Mouse (Mus musculus): ENCODE measurements at regions not wholly inside any gene's neighbourhood (a gene's known extent, or its start where the extent isn't known, plus 50 kb on each side); places are given as distances from the start of the nearest gene placed in this dataset.

DNA sequence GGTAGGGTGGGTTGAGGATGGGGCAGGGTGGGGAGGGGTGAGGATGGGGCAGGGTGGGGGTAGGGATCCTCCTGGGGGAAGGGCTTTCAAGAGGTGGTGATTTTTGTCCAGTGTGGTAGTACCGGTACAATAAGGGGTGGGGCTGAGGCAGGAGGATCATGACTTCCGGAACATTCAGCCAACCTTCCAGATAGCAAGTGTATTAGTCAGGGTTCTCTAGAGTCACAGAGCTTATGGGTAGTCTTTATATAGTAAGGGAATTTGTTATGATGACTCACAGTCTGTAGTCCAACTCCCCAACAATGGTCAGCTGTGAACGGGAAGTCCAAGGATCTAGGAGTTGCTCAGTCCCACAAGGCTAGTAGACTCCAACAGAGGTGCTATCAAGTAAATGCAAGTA lies 145.5 kb downstream of the Rpap3 start:
- Histone ChIP-seq H3K4me2 (no peak overlapping the region), H3K27me3 (replicated peaks; ENCODE audit: control insufficient read depth, insufficient read depth, low read length) (no peaks in the 10 kb centered on the region), H3K9me3 (ENCODE audit: control insufficient read depth, low read length) (peaks cover 12% of the 10 kb centered on the region), H3K27ac (ENCODE audit: low read depth, low read length) (no peak overlapping the region), H3K9ac (ENCODE audit: low read depth, low read length) (no peak overlapping the region), H3K36me3 (ENCODE audit: control insufficient read depth, insufficient read depth, low read length) (no peaks in the 10 kb centered on the region), H3K4me1 (replicated peaks; ENCODE audit: control insufficient read depth, insufficient read depth, low read length) (no peaks in the 10 kb centered on the region), H3K4me3 (ENCODE audit: low read depth, low read length) (no peak overlapping the region)
- DNase-seq (ENCODE audit: low spot score) (no peak), ATAC-seq (replicated peaks; ENCODE audit: low FRiP score) (no peak)
- WGBS, result 88% methylated on average over 3 of the region's 3 CpGs

DNA sequence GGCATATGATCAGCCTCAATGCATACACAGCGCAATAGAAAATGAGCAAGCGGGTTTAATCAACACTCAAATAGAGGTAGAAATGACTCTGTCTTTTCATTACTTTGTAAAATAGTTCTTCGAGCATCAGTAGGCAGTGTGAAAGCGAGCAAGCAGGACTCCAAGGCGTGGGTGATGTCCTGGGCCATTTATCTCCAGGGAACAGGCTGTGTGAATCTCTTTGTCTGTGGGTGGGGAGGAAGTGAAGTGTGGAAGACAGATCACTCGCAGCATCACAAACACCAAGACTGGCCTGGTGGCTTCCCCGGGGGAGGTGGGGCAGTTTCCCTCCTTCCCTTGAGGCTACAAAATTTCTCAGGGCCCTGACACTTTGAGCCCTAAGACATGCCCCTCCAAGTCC lies 146.9 kb downstream of the Rpap3 start:
- Histone ChIP-seq H3K4me1 (replicated peaks; ENCODE audit: control insufficient read depth, insufficient read depth, low read length) (no peaks in the 10 kb centered on the region), H3K9me3 (ENCODE audit: control insufficient read depth, low read length) (peaks cover 12% of the 10 kb centered on the region), H3K27ac (ENCODE audit: low read depth, low read length) (no peak overlapping the region), H3K9ac (ENCODE audit: low read depth, low read length) (no peak overlapping the region), H3K4me2 (no peak overlapping the region), H3K4me3 (ENCODE audit: low read depth, low read length) (no peak overlapping the region), H3K36me3 (ENCODE audit: control insufficient read depth, insufficient read depth, low read length) (no peaks in the 10 kb centered on the region), H3K27me3 (replicated peaks; ENCODE audit: control insufficient read depth, insufficient read depth, low read length) (no peaks in the 10 kb centered on the region)
- DNase-seq (ENCODE audit: low spot score), result no peak
- no peak for ATAC-seq (replicated peaks; ENCODE audit: low FRiP score)
- WGBS, result 89% methylated on average over 7 of the region's 7 CpGs

DNA sequence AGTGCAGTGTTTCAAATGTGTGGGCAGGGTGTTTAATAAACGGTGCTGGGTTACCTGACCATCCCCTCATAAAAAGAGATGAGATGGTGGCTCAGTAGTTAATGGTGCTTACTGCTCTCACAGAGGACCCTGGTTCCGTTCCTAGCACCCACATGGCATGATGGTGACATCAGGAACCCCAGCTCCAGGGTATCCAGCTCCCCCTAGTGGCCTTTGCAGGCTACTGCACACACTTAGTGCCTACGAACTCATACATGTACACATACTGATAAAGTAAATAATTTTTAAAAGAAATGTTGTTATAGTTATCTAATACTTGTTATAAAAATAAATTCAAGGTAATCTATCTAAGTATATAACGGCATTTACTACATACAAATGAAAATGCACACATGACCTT lies 157.3 kb downstream of the Rpap3 start:
- H3K4me2 ChIP-seq, result no peak overlapping the region
- no peak overlapping the region for H3K27ac ChIP-seq (ENCODE audit: low read depth, low read length)
- no peaks in the 10 kb centered on the region for H3K27me3 ChIP-seq (replicated peaks; ENCODE audit: control insufficient read depth, insufficient read depth, low read length)
- no peak overlapping the region for H3K4me3 ChIP-seq (ENCODE audit: low read depth, low read length)
- DNase-seq (ENCODE audit: low spot score) (no peak), ATAC-seq (replicated peaks; ENCODE audit: low FRiP score) (no peak)
- H3K4me1 ChIP-seq (replicated peaks; ENCODE audit: control insufficient read depth, insufficient read depth, low read length), result no peaks in the 10 kb centered on the region
- no peaks in the 10 kb centered on the region for H3K36me3 ChIP-seq (ENCODE audit: control insufficient read depth, insufficient read depth, low read length)
- WGBS, result 80% methylated on average over 4 of the region's 4 CpGs
- no peak overlapping the region for H3K9ac ChIP-seq (ENCODE audit: low read depth, low read length)
- no peaks in the 10 kb centered on the region for H3K9me3 ChIP-seq (ENCODE audit: control insufficient read depth, low read length)

DNA sequence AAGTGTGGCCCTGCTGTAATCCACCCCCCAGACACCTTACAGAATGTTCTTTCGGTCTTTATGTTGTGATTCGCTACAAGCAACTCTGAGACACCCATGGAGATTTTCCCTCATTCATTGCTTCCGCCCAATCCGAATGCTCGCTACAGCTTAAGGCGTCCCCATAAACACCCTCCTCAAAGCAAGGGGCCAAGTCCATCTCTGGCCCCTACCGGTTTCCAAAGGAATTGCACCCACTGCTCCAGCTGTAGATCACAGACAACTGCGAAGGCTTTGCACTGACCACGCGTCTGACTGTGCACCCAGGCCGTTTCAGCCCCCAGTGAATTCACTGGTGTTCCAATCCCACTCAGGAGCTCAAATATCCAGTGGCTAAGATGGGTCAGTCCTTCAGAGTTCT lies 160.6 kb downstream of the Rpap3 start:
- no peak overlapping the region for H3K4me2 ChIP-seq
- DNase-seq (ENCODE audit: low spot score), result no peak
- ATAC-seq (replicated peaks; ENCODE audit: low FRiP score), result no peak
- no peaks in the 10 kb centered on the region for H3K27me3 ChIP-seq (replicated peaks; ENCODE audit: control insufficient read depth, insufficient read depth, low read length)
- H3K9me3 ChIP-seq (ENCODE audit: control insufficient read depth, low read length), result no peaks in the 10 kb centered on the region
- no peak overlapping the region for H3K27ac ChIP-seq (ENCODE audit: low read depth, low read length)
- H3K9ac ChIP-seq (ENCODE audit: low read depth, low read length), result no peak overlapping the region
- 85% methylated on average over 11 of the region's 11 CpGs for WGBS
- H3K4me1 ChIP-seq (replicated peaks; ENCODE audit: control insufficient read depth, insufficient read depth, low read length), result no peaks in the 10 kb centered on the region
- no peak overlapping the region for H3K4me3 ChIP-seq (ENCODE audit: low read depth, low read length)
- H3K36me3 ChIP-seq (ENCODE audit: control insufficient read depth, insufficient read depth, low read length), result no peaks in the 10 kb centered on the region

DNA sequence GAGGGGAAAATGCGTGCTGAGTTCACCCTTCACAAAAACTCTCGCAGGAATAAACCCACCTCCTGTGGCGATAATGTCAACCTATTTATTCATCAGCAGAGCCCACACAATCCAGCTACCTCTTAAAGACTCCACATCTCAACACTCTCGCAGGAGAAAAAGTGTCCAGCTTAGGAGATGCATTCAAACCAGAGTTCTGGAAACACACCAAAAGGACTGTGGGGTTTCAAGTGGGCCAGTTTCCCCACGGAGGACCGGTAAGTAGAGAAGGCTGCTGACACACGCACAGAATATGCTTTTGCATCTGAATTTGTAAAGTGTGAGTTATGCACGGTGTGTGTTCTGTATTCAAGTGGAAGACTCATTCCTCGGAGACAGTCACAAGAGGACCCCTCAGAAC lies 164.0 kb downstream of the Rpap3 start:
- Histone ChIP-seq H3K9ac (ENCODE audit: low read depth, low read length) (no peak overlapping the region), H3K9me3 (ENCODE audit: control insufficient read depth, low read length) (no peaks in the 10 kb centered on the region), H3K4me3 (ENCODE audit: low read depth, low read length) (no peak overlapping the region), H3K4me2 (no peak overlapping the region), H3K36me3 (ENCODE audit: control insufficient read depth, insufficient read depth, low read length) (no peaks in the 10 kb centered on the region), H3K27ac (ENCODE audit: low read depth, low read length) (no peak overlapping the region), H3K27me3 (replicated peaks; ENCODE audit: control insufficient read depth, insufficient read depth, low read length) (no peaks in the 10 kb centered on the region), H3K4me1 (replicated peaks; ENCODE audit: control insufficient read depth, insufficient read depth, low read length) (no peaks in the 10 kb centered on the region)
- DNase-seq (ENCODE audit: low spot score) (no peak), ATAC-seq (replicated peaks; ENCODE audit: low FRiP score) (no peak)
- WGBS, result 86% methylated on average over 9 of the region's 9 CpGs

DNA sequence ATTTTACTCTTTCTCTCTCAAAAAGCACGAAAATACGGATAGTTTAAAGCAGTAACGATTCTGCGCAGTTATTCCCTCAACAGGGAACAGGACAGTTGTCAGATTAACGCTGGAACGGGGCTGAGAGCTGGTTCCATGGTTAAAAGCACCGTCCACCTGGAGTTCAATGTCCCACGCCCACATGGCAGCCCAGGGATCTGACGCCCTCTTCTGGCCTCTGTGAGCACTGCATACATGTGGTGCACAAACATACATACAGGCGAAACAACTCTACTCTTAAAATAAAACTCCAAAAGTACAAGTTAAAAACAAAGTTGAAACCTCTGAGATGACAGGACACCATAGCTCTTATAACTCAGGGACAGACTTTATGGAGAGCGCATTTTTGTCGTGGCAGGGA lies 169.5 kb downstream of the Rpap3 start:
- Histone ChIP-seq H3K27ac (ENCODE audit: low read depth, low read length) (no peak overlapping the region), H3K36me3 (ENCODE audit: control insufficient read depth, insufficient read depth, low read length) (no peaks in the 10 kb centered on the region), H3K27me3 (replicated peaks; ENCODE audit: control insufficient read depth, insufficient read depth, low read length) (no peaks in the 10 kb centered on the region), H3K4me1 (replicated peaks; ENCODE audit: control insufficient read depth, insufficient read depth, low read length) (no peaks in the 10 kb centered on the region), H3K9me3 (ENCODE audit: control insufficient read depth, low read length) (no peaks in the 10 kb centered on the region), H3K4me3 (ENCODE audit: low read depth, low read length) (no peak overlapping the region), H3K9ac (ENCODE audit: low read depth, low read length) (no peak overlapping the region), H3K4me2 (no peak overlapping the region)
- no peak for ATAC-seq (replicated peaks; ENCODE audit: low FRiP score)
- DNase-seq (ENCODE audit: low spot score), result no peak
- WGBS, result 88% methylated on average over 12 of the region's 12 CpGs

DNA sequence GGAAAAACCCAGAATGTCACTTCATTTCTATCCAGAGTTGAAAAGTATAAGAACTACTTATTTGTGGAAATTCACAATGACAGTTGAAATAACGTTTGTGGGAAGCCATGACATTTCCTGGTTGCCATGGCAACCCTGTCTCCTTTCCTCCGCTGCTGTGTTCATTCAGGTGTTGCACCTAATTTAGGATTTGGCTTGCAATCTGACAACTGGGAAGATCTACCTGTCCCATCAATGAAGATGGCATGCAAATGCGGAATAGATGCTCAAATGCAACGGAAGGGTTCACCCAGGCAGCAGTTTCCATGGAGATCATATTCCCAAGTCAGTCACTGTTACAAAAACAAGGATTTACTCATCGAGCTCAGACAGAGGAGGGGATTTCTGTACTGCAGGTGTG lies 170.7 kb downstream of the Rpap3 start:
- Histone ChIP-seq H3K9ac (ENCODE audit: low read depth, low read length) (no peak overlapping the region), H3K27me3 (replicated peaks; ENCODE audit: control insufficient read depth, insufficient read depth, low read length) (no peaks in the 10 kb centered on the region), H3K9me3 (ENCODE audit: control insufficient read depth, low read length) (no peaks in the 10 kb centered on the region), H3K4me2 (no peak overlapping the region), H3K4me1 (replicated peaks; ENCODE audit: control insufficient read depth, insufficient read depth, low read length) (no peaks in the 10 kb centered on the region), H3K36me3 (ENCODE audit: control insufficient read depth, insufficient read depth, low read length) (no peaks in the 10 kb centered on the region), H3K27ac (ENCODE audit: low read depth, low read length) (no peak overlapping the region), H3K4me3 (ENCODE audit: low read depth, low read length) (no peak overlapping the region)
- no peak for DNase-seq (ENCODE audit: low spot score)
- no peak for ATAC-seq (replicated peaks; ENCODE audit: low FRiP score)
- WGBS, result 73% methylated on average over 5 of the region's 5 CpGs

DNA sequence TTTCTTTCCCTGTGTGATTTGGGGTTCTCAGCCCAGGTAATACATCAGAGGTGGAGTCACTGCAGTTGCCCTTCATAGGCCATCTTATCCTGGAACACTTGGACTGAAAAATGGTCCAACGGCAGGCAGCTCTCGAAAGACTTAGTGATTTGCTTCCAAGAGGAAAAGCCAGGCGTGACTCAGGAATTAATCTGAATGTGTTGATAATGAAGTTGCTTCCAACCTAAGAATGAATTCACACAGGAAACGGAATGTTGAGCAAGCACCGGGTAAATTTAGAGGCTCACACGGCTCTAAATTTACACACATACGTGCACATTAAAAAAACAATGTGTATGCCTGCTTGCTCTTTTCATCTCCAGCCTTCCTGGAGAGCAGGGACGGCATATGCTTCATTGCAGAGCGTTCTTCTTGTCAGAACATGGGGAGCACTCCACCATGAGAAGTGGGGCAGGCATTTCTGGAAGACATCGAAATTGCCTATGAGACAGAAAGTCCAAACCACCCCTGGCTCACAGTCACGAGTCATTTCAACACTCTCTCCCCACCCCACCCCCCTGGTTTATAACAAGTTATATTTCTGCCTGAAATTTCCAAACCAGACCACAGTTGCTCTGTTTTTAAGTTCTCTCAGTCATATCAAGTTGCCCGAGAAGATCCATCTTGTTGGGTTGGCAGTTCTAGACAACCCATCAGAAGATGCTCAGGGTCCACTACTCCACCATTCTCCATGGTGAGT lies 171.9 kb downstream of the Rpap3 start:
- no peaks in the 10 kb centered on the region for H3K27me3 ChIP-seq (replicated peaks; ENCODE audit: control insufficient read depth, insufficient read depth, low read length)
- no peaks in the 10 kb centered on the region for H3K9me3 ChIP-seq (ENCODE audit: control insufficient read depth, low read length)
- 76% methylated on average over 12 of the region's 12 CpGs for WGBS
- no peak overlapping the region for H3K4me3 ChIP-seq (ENCODE audit: low read depth, low read length)
- H3K4me1 ChIP-seq (replicated peaks; ENCODE audit: control insufficient read depth, insufficient read depth, low read length), result no peaks in the 10 kb centered on the region
- no peak overlapping the region for H3K27ac ChIP-seq (ENCODE audit: low read depth, low read length)
- no peak for ATAC-seq (replicated peaks; ENCODE audit: low FRiP score)
- H3K4me2 ChIP-seq, result no peak overlapping the region
- no peak overlapping the region for H3K9ac ChIP-seq (ENCODE audit: low read depth, low read length)
- H3K36me3 ChIP-seq (ENCODE audit: control insufficient read depth, insufficient read depth, low read length), result no peaks in the 10 kb centered on the region
- DNase-seq (ENCODE audit: low spot score), result no peak

DNA sequence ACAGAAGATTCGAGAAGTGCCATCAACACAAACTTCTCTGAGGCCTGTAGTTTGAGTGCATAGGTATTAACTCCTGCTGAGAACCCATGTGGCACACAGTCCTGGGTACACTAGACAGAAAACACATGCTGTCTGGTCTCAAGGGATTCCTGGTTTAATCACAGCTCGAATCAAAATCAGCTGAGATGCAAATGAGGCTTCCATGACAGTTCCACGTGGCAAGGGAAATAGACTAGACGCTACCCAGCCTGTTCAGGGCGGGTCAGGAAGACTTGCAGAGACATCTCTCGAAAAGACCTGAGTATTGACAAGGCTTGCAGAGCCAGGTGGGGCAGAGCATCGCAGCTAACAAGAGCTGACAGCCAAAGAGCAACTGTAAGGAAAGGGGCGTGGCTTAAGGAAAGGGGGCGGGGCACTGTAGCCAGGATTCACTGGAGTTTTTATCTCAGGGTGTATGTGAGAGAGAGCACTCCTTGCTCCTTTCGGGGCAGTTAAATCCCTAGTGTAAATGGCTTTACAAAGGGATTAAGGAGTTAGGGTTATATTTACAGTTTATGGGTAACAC lies 173.2 kb downstream of the Rpap3 start:
- ATAC-seq (replicated peaks; ENCODE audit: low FRiP score) (no peak), DNase-seq (ENCODE audit: low spot score) (no peak)
- Histone ChIP-seq H3K9me3 (ENCODE audit: control insufficient read depth, low read length) (no peaks in the 10 kb centered on the region), H3K36me3 (ENCODE audit: control insufficient read depth, insufficient read depth, low read length) (no peaks in the 10 kb centered on the region), H3K27ac (ENCODE audit: low read depth, low read length) (no peak overlapping the region), H3K4me1 (replicated peaks; ENCODE audit: control insufficient read depth, insufficient read depth, low read length) (no peaks in the 10 kb centered on the region), H3K27me3 (replicated peaks; ENCODE audit: control insufficient read depth, insufficient read depth, low read length) (no peaks in the 10 kb centered on the region), H3K9ac (ENCODE audit: low read depth, low read length) (no peak overlapping the region), H3K4me3 (ENCODE audit: low read depth, low read length) (no peak overlapping the region), H3K4me2 (no peak overlapping the region)
- 65% methylated on average over 10 of the region's 10 CpGs for WGBS

All from liver, embryonic 11.5 days (tissue).